Mouse (Mus musculus): ENCODE measurements around the gene Wdr70.

GRCm38 (mm10) chr15:7925382-7925781 is 173.6 kb downstream of the Wdr70 start:
- TF ChIP-seq CEBPB (IDR thresholded peaks at IDR 0.05; ENCODE audit: insufficient read depth, poor library complexity, severe bottlenecking), result no peak
- TF ChIP-seq TCF12 (IDR thresholded peaks at IDR 0.05; ENCODE audit: insufficient read depth, poor library complexity, severe bottlenecking), result no peak
- no peak for TF ChIP-seq POLR2AphosphoS2 (IDR thresholded peaks at IDR 0.05; ENCODE audit: insufficient read length, low read depth)
